Mouse (Mus musculus) midbrain, embryonic 15.5 days (tissue): ENCODE results near the gene Zfp385b. TPM values are rescaled to one million over a fixed set of nuclear protein-coding genes. Genes with fewer than 3 reads are reported as not detected.

Experiments
- ATAC-seq: fragments of 200-750 bp; cut with Nextera tagmentation; replicated peaks from 2 replicates; pipeline ENCODE4 v1.8.0; 2017; ENCODE audit warnings: moderate TSS enrichment
- H3K27ac ChIP-seq: fragments of 300-500 bp; sonication (generic); 2 replicates; pipeline ENCODE4 v1.5.1; 2015; ENCODE audit warnings: mild to moderate bottlenecking, inconsistent platforms
- H3K27me3 ChIP-seq: fragments of 300-500 bp; sonication (generic); replicated peaks from 2 replicates; pipeline ENCODE4 v1.6.1; 2015; ENCODE audit warnings: inconsistent platforms
- H3K36me3 ChIP-seq: fragments of 300-500 bp; sonication (generic); replicated peaks from 2 replicates; pipeline ENCODE4 v1.6.1; 2015; ENCODE audit warnings: inconsistent platforms
- H3K4me1 ChIP-seq: fragments of 300-500 bp; sonication (generic); 2 replicates; pipeline ENCODE4 v1.6.1; 2015; ENCODE audit warnings: inconsistent platforms
- H3K4me2 ChIP-seq: fragments of 300-500 bp; sonication (generic); 2 replicates; pipeline ENCODE4 v1.6.1; 2015; ENCODE audit warnings: inconsistent platforms, mild to moderate bottlenecking, moderate library complexity
- H3K4me3 ChIP-seq: fragments of 300-500 bp; sonication (generic); 2 replicates; pipeline ENCODE4 v1.5.1; 2015; ENCODE audit warnings: mild to moderate bottlenecking, inconsistent platforms
- H3K9ac ChIP-seq: fragments of 300-500 bp; sonication (generic); 2 replicates; pipeline ENCODE4 v1.6.1; 2015; ENCODE audit warnings: mild to moderate bottlenecking, inconsistent platforms
- H3K9me3 ChIP-seq: fragments of 300-500 bp; sonication (generic); 2 replicates; pipeline ENCODE4 v1.6.1; 2016; ENCODE audit warnings: inconsistent platforms
- WGBS: fragments of 180-500 bp; shearing (Covaris S2); methylation state at CpG from one replicate; pipeline ENCODE4 v1.1.7; 2015; ENCODE audit warnings: mixed read lengths; 5-methylcytosine and 5-hydroxymethylcytosine counted together
- polyA plus RNA-seq: library from polyadenylated mRNA; unstranded; fragments of >200 nt; fragmentation: Nextera tagmentation; extraction: Ambion mirVana; gene quantifications from 2 replicates; pipeline ENCODE4 v1.2.1, GENCODE M21; 2015

Zfp385b gene
- polyA plus RNA-seq, 1 experiment from 2014 or later, result 13.2 TPM

- Histone ChIP-seq H3K27me3 (no peaks in the 10 kb centered on the region), H3K9ac (no peak overlapping the region), H3K4me2 (no peak overlapping the region), H3K4me1 (no peaks in the 10 kb centered on the region), H3K4me3 (no peak overlapping the region), H3K9me3 (no peaks in the 10 kb centered on the region), H3K36me3 (no peaks in the 10 kb centered on the region), H3K27ac (no peak overlapping the region)
- 88% methylated on average over 5 of the region's 5 CpGs for WGBS
- ATAC-seq, result no peak
Measured at GRCm38 (mm10) chr2:77609452-77609851, 210.0 kb downstream of the Zfp385b start.

GRCm38 (mm10) chr2:77608666-77609065 lies 210.8 kb downstream of the Zfp385b start:
- no peak overlapping the region for H3K9ac ChIP-seq
- H3K4me1 ChIP-seq, result no peaks in the 10 kb centered on the region
- H3K4me2 ChIP-seq, result no peak overlapping the region
- no peaks in the 10 kb centered on the region for H3K27me3 ChIP-seq
- ATAC-seq, result no peak
- WGBS, result 76% methylated on average over 4 of the region's 4 CpGs
- no peak overlapping the region for H3K27ac ChIP-seq
- no peaks in the 10 kb centered on the region for H3K36me3 ChIP-seq
- H3K9me3 ChIP-seq, result no peaks in the 10 kb centered on the region
- H3K4me3 ChIP-seq, result no peak overlapping the region

- WGBS, result 77% methylated on average over 7 of the region's 7 CpGs
- ATAC-seq, result no peak
- Histone ChIP-seq H3K4me3 (no peak overlapping the region), H3K27me3 (no peaks in the 10 kb centered on the region), H3K27ac (no peak overlapping the region), H3K36me3 (no peaks in the 10 kb centered on the region), H3K4me1 (0 out of 2 replicates have a peak, but pooled peaks cover 3% of the 10 kb centered on the region), H3K9me3 (no peaks in the 10 kb centered on the region), H3K4me2 (no peak overlapping the region), H3K9ac (no peak overlapping the region)
Measured at GRCm38 (mm10) chr2:77593461-77593860, 226.0 kb downstream of the Zfp385b start.

- Histone ChIP-seq H3K27me3 (no peaks in the 10 kb centered on the region), H3K4me3 (no peak overlapping the region), H3K36me3 (no peaks in the 10 kb centered on the region), H3K9ac (no peak overlapping the region), H3K4me1 (0 out of 2 replicates have a peak, but pooled peaks cover 3% of the 10 kb centered on the region), H3K9me3 (no peaks in the 10 kb centered on the region), H3K4me2 (no peak overlapping the region), H3K27ac (no peak overlapping the region)
- 73% methylated on average over 6 of the region's 6 CpGs for WGBS
- ATAC-seq, result no peak; the same call in 1 of the 2 replicates
Measured at GRCm38 (mm10) chr2:77592525-77592924, 226.9 kb downstream of the Zfp385b start.

GRCm38 (mm10) chr2:77589205-77589901 lies 230.1 kb downstream of the Zfp385b start:
- WGBS, result 72% methylated on average over 12 of the region's 12 CpGs
- no peaks in the 10 kb centered on the region for H3K9me3 ChIP-seq
- H3K36me3 ChIP-seq, result no peaks in the 10 kb centered on the region
- H3K9ac ChIP-seq, result no peak overlapping the region
- H3K27ac ChIP-seq, result no peak overlapping the region
- H3K4me2 ChIP-seq, result no peak overlapping the region
- 0 out of 2 replicates have a peak, but pooled peaks cover 3% of the 10 kb centered on the region for H3K4me1 ChIP-seq
- H3K4me3 ChIP-seq, result no peak overlapping the region
- H3K27me3 ChIP-seq, result no peaks in the 10 kb centered on the region
- ATAC-seq, result peak; percentile 69; the same call in 1 of the 2 replicates

- H3K27ac ChIP-seq, result no peak overlapping the region
- WGBS, result 84% methylated on average over 4 of the region's 4 CpGs
- no peaks in the 10 kb centered on the region for H3K9me3 ChIP-seq
- H3K9ac ChIP-seq, result no peak overlapping the region
- ATAC-seq, result no peak
- 0 out of 2 replicates have a peak, but pooled peaks cover 3% of the 10 kb centered on the region for H3K4me1 ChIP-seq
- no peaks in the 10 kb centered on the region for H3K27me3 ChIP-seq
- H3K4me2 ChIP-seq, result no peak overlapping the region
- no peak overlapping the region for H3K4me3 ChIP-seq
- no peaks in the 10 kb centered on the region for H3K36me3 ChIP-seq
Measured at GRCm38 (mm10) chr2:77587387-77587786, 232.1 kb downstream of the Zfp385b start.

- H3K9ac ChIP-seq, result no peak overlapping the region
- H3K9me3 ChIP-seq, result no peaks in the 10 kb centered on the region
- H3K4me3 ChIP-seq, result no peak overlapping the region
- 79% methylated on average over 4 of the region's 4 CpGs for WGBS
- no peaks in the 10 kb centered on the region for H3K36me3 ChIP-seq
- no peaks in the 10 kb centered on the region for H3K27me3 ChIP-seq
- no peak for ATAC-seq
- no peak overlapping the region for H3K27ac ChIP-seq
- 0 out of 2 replicates have a peak, but pooled peaks cover 3% of the 10 kb centered on the region for H3K4me1 ChIP-seq
- H3K4me2 ChIP-seq, result no peak overlapping the region
Measured at GRCm38 (mm10) chr2:77586581-77587360, 232.7 kb downstream of the Zfp385b start.

GRCm38 (mm10) chr2:77583586-77583985 lies 235.9 kb downstream of the Zfp385b start:
- ATAC-seq, result no peak

GRCm38 (mm10) chr2:77576571-77576970 lies 242.9 kb downstream of the Zfp385b start:
- H3K4me2 ChIP-seq, result no peak overlapping the region
- H3K27me3 ChIP-seq, result no peaks in the 10 kb centered on the region
- H3K4me1 ChIP-seq, result no peaks in the 10 kb centered on the region
- WGBS, result 84% methylated on average over 1 of the region's 1 CpGs
- H3K27ac ChIP-seq, result no peak overlapping the region
- no peak overlapping the region for H3K4me3 ChIP-seq
- no peak for ATAC-seq
- no peak overlapping the region for H3K9ac ChIP-seq
- no peaks in the 10 kb centered on the region for H3K9me3 ChIP-seq
- no peaks in the 10 kb centered on the region for H3K36me3 ChIP-seq

More at GRCm38 (mm10) chr2:77583586-77583985, 235.9 kb downstream of the Zfp385b start:
- Histone ChIP-seq H3K27me3 (no peaks in the 10 kb centered on the region), H3K9ac (no peak overlapping the region), H3K36me3 (no peaks in the 10 kb centered on the region), H3K4me3 (no peak overlapping the region), H3K27ac (no peak overlapping the region), H3K9me3 (no peaks in the 10 kb centered on the region), H3K4me2 (no peak overlapping the region), H3K4me1 (no peaks in the 10 kb centered on the region)
- WGBS, result 94% methylated on average over 1 of the region's 1 CpGs

GRCm38 (mm10) chr2:77567528-77568435 lies 251.7 kb downstream of the Zfp385b start:
- H3K4me3 ChIP-seq, result no peak overlapping the region
- no peak for ATAC-seq
- no peaks in the 10 kb centered on the region for H3K4me1 ChIP-seq
- H3K27me3 ChIP-seq, result no peaks in the 10 kb centered on the region
- no peak overlapping the region for H3K4me2 ChIP-seq
- no peaks in the 10 kb centered on the region for H3K9me3 ChIP-seq
- no peak overlapping the region for H3K9ac ChIP-seq
- H3K27ac ChIP-seq, result no peak overlapping the region
- 85% methylated on average over 15 of the region's 15 CpGs for WGBS
- H3K36me3 ChIP-seq, result no peaks in the 10 kb centered on the region

- H3K4me1 ChIP-seq, result no peaks in the 10 kb centered on the region
- no peak overlapping the region for H3K9ac ChIP-seq
- H3K4me3 ChIP-seq, result no peak overlapping the region
- no peak for ATAC-seq
- H3K9me3 ChIP-seq, result no peaks in the 10 kb centered on the region
- no peaks in the 10 kb centered on the region for H3K36me3 ChIP-seq
- no peak overlapping the region for H3K4me2 ChIP-seq
- 63% methylated on average over 1 of the region's 1 CpGs for WGBS
- no peaks in the 10 kb centered on the region for H3K27me3 ChIP-seq
- no peak overlapping the region for H3K27ac ChIP-seq
Measured at GRCm38 (mm10) chr2:77563706-77564105, 255.7 kb downstream of the Zfp385b start.

GRCm38 (mm10) chr2:77561941-77562340 lies 257.5 kb downstream of the Zfp385b start:
- 87% methylated on average over 5 of the region's 5 CpGs for WGBS
- Histone ChIP-seq H3K27me3 (no peaks in the 10 kb centered on the region), H3K36me3 (no peaks in the 10 kb centered on the region), H3K4me2 (no peak overlapping the region), H3K9ac (no peak overlapping the region), H3K4me3 (no peak overlapping the region), H3K4me1 (no peaks in the 10 kb centered on the region), H3K9me3 (no peaks in the 10 kb centered on the region), H3K27ac (no peak overlapping the region)
- ATAC-seq, result no peak
